Comparison of ENCODE assay signal across 7 mouse cellular contexts in genomic region chr2:80314854-80315241, GRCm38 (mm10). TPM values are rescaled to one million over a fixed set of nuclear protein-coding genes. Genes with fewer than 3 reads are reported as not detected.
DNase-seq lines count a peak whose midpoint lies in the region; ATAC-seq and TF ChIP-seq lines count a peak whose summit lies in the region.

No protein-coding gene starts in this region.

- H3K9me3 ChIP-seq in forebrain, postnatal 0 days (ENCODE audit: low read length) = no peaks in the 10 kb centered on the region
- no peaks in the 10 kb centered on the region for H3K9me3 ChIP-seq in liver, postnatal 0 days (ENCODE audit: low read length)

- TF ChIP-seq EP300 in liver, postnatal 0 days (IDR thresholded peaks at IDR 0.05; ENCODE audit: low read depth) = no peak

- 49% methylated on average over 7 of the region's 7 CpGs for WGBS in forebrain, postnatal 0 days
- WGBS in liver, postnatal 0 days (ENCODE audit: insufficient replicate concordance) = 13% methylated on average over 7 of the region's 7 CpGs

- peak; percentile 90 for DNase-seq in 416B (ENCODE audit: low read depth)
- no peak for DNase-seq in forebrain, postnatal 0 days
- DNase-seq in liver, postnatal 0 days = no peak
- no peak for DNase-seq in retina, embryonic 14.5 days (ENCODE audit: low spot score)
- no peak for DNase-seq in embryo, embryonic 10 days (ENCODE audit: low spot score)
- DNase-seq in kidney, adult 11 months = no peak

- H3K4me3 ChIP-seq in forebrain, postnatal 0 days (ENCODE audit: low read depth, low read length) = peak overlapping the region; percentile 88
- peak overlapping the region; percentile 94 for H3K4me3 ChIP-seq in liver, postnatal 0 days (ENCODE audit: low read depth, low read length)

- H3K9ac ChIP-seq in forebrain, postnatal 0 days = peak overlapping the region; percentile 93
- peak overlapping the region; percentile 86 for H3K9ac ChIP-seq in liver, postnatal 0 days (replicated peaks)

- peak overlapping the region; percentile 67 for H3K4me2 ChIP-seq in forebrain, postnatal 0 days (ENCODE audit: low read depth)
- H3K4me2 ChIP-seq in liver, postnatal 0 days (ENCODE audit: low read depth, low read length) = peak overlapping the region; percentile 82

- H3K4me1 ChIP-seq in forebrain, postnatal 0 days (ENCODE audit: insufficient read depth) = peaks cover 6% of the 10 kb centered on the region; the same call in 1 of the 2 replicates
- peaks cover 3% of the 10 kb centered on the region; the same call in 1 of the 2 replicates for H3K4me1 ChIP-seq in liver, postnatal 0 days (ENCODE audit: insufficient read depth)

- no peak for TF ChIP-seq CTCF in forebrain, postnatal 0 days (IDR thresholded peaks at IDR 0.05; ENCODE audit: low read depth)
- no peak for TF ChIP-seq CTCF in liver, postnatal 0 days (IDR thresholded peaks at IDR 0.05; ENCODE audit: low read depth)

- peak; percentile 22 for ATAC-seq in CD4-positive, CD25-positive, alpha-beta regulatory T cell, adult 4 months
- peak; percentile 26; the same call in 1 of the 2 replicates for ATAC-seq in forebrain, postnatal 0 days
- 0 out of 2 replicates have a peak, but pooled peaks have one; percentile 14 for ATAC-seq in liver, postnatal 0 days

- no peaks in the 10 kb centered on the region for H3K36me3 ChIP-seq in forebrain, postnatal 0 days (ENCODE audit: insufficient read depth)
- peaks cover 3% of the 10 kb centered on the region for H3K36me3 ChIP-seq in liver, postnatal 0 days (replicated peaks; ENCODE audit: insufficient read depth, low read length)

- H3K27me3 ChIP-seq in forebrain, postnatal 0 days (ENCODE audit: insufficient read depth, low read length) = no peaks in the 10 kb centered on the region
- H3K27me3 ChIP-seq in liver, postnatal 0 days (ENCODE audit: insufficient read depth, low read length) = no peaks in the 10 kb centered on the region

- H3K27ac ChIP-seq in forebrain, postnatal 0 days (ENCODE audit: low read depth, low read length) = peak overlapping the region; percentile 95
- H3K27ac ChIP-seq in liver, postnatal 0 days (ENCODE audit: low read depth) = peak overlapping the region; percentile 95

RNA-seq across cellular contexts. Expression of gene Dnajc10, which starts 0.4 kb away (rescaled TPM):
- polyA plus RNA-seq in CD4-positive, CD25-positive, alpha-beta regulatory T cell, adult 4 months (2017; shearing (Covaris generic)) = 10 to 100 TPM; 41.4 to 48.8 TPM
- 69.6 and 79.8 TPM in 2 replicates for total RNA-seq in forebrain, postnatal 0 days (2014; rRNA removed)
- polyA plus RNA-seq in forebrain, postnatal 0 days (2015; fragmentation: Nextera tagmentation; extraction: Ambion mirVana) = 42.1 and 53.4 TPM in 2 replicates
- polyA plus RNA-seq in liver, postnatal 0 days (2015; fragmentation: Nextera tagmentation; extraction: Ambion mirVana) = 12.3 and 15.0 TPM in 2 replicates

RNA-seq across cellular contexts. Expression of gene Prdx6b, which starts 22.6 kb away (rescaled TPM):
- not detected for polyA plus RNA-seq in CD4-positive, CD25-positive, alpha-beta regulatory T cell, adult 4 months (2017; shearing (Covaris generic))
- not detected in 2 replicates for total RNA-seq in forebrain, postnatal 0 days (2014; rRNA removed)
- not detected in 2 replicates for polyA plus RNA-seq in forebrain, postnatal 0 days (2015; fragmentation: Nextera tagmentation; extraction: Ambion mirVana)
- polyA plus RNA-seq in liver, postnatal 0 days (2015; fragmentation: Nextera tagmentation; extraction: Ambion mirVana) = not detected in 2 replicates
